Mouse (Mus musculus) liver, embryonic 14.5 days (tissue): ENCODE measurements around the gene Svs1. TPM values are rescaled to one million over a fixed set of nuclear protein-coding genes. Genes with fewer than 3 reads are reported as not detected.

ENCODE experiments used
- ATAC-seq: fragments of 200-750 bp; cut with Nextera tagmentation; 2 replicates; pipeline ENCODE4 v1.8.0; 2017; ENCODE audit warnings: moderate number of reproducible peaks, mild to moderate bottlenecking, moderate library complexity; ENCODE audit not compliant: insufficient read depth
- DNase-seq, 3 experiments: peaks; one replicate each; pipeline ENCODE4 v3.0.0-alpha.2; 2012 to 2013; ENCODE audit warnings: low read depth in 3 of 3, low spot score in 3 of 3
- H3K27ac ChIP-seq: fragments of 300-500 bp; sonication (generic); 2 replicates; pipeline ENCODE4 v1.5.1; 2014; ENCODE audit warnings: moderate library complexity, mild to moderate bottlenecking, control low read depth, inconsistent platforms
- H3K27me3 ChIP-seq: fragments of 300-500 bp; sonication (generic); 2 replicates; pipeline ENCODE4 v1.6.1; 2014; ENCODE audit warnings: mild to moderate bottlenecking, low read length, moderate library complexity; ENCODE audit not compliant: control insufficient read depth, insufficient read depth
- H3K36me3 ChIP-seq: fragments of 300-500 bp; sonication (generic); replicated peaks from 2 replicates; pipeline ENCODE4 v1.6.1; 2014; ENCODE audit warnings: low read depth; ENCODE audit not compliant: control insufficient read depth, insufficient read depth
- H3K4me1 ChIP-seq, 2 experiments: fragments of 200-500 bp in 1 of 2; fragments of 300-500 bp in 1 of 2; sonication (generic) in 1 of 2; replicated peaks; 2 replicates each; pipeline ENCODE4 v1.6.1; 2012 to 2014; ENCODE audit warnings: antibody characterized with exemption in 1 of 2, inconsistent platforms in 1 of 2, low read length in 1 of 2; ENCODE audit not compliant: control insufficient read depth in 2 of 2, insufficient read depth in 2 of 2
- H3K4me2 ChIP-seq: fragments of 300-500 bp; sonication (generic); 2 replicates; pipeline ENCODE4 v1.6.1; 2014; ENCODE audit warnings: low read depth, mild to moderate bottlenecking, control low read depth, moderate library complexity
- H3K4me3 ChIP-seq, 2 experiments: fragments of 200-500 bp in 1 of 2; fragments of 300-500 bp in 1 of 2; sonication (generic) in 1 of 2; 2 replicates each; pipeline ENCODE4 v1.5.1; 2012 to 2014; ENCODE audit warnings: low read depth in 2 of 2, low read length in 2 of 2, mild to moderate bottlenecking in 2 of 2, control low read depth in 1 of 2, inconsistent platforms in 1 of 2, moderate library complexity in 1 of 2; ENCODE audit not compliant: insufficient read depth in 1 of 2
- H3K9ac ChIP-seq: fragments of 300-500 bp; sonication (generic); replicated peaks from 2 replicates; pipeline ENCODE4 v1.6.1; 2014; ENCODE audit warnings: mild to moderate bottlenecking, control low read depth, moderate library complexity
- H3K9me3 ChIP-seq: fragments of 300-500 bp; sonication (generic); 2 replicates; pipeline ENCODE4 v1.6.1; 2016; ENCODE audit warnings: low read length, mixed read lengths; ENCODE audit not compliant: control insufficient read depth
- CTCF ChIP-seq: IDR thresholded peaks from 2 replicates; pipeline ENCODE4 v1.5.1; 2016; ENCODE audit warnings: antibody characterized with exemption, low read depth, control low read depth
- EP300 ChIP-seq: IDR thresholded peaks from 2 replicates; pipeline ENCODE4 v1.6.1; 2016; ENCODE audit warnings: antibody characterized with exemption, low read depth
- WGBS: fragments of 180-500 bp; shearing (Covaris S2); extraction: QIAGEN DNeasy Blood & Tissue Kit; methylation state at CpG from one replicate; pipeline ENCODE4 v1.1.7; 2014; ENCODE audit not compliant: insufficient replicate concordance; 5-methylcytosine and 5-hydroxymethylcytosine counted together
- polyA plus RNA-seq, 2 experiments: library from polyadenylated mRNA; depleted of rRNA in 1 of 2; stranded (reverse) in 1 of 2; unstranded in 1 of 2; fragments of >200 nt; fragmentation: Nextera tagmentation in 1 of 2; extraction: Ambion mirVana in 1 of 2; gene quantifications; 2 replicates each; pipeline versions ENCODE4 v1.2.1 to v1.2.3; 2012 to 2014

The Svs1 gene
- polyA plus RNA-seq, 2 experiments: not detected

DNA sequence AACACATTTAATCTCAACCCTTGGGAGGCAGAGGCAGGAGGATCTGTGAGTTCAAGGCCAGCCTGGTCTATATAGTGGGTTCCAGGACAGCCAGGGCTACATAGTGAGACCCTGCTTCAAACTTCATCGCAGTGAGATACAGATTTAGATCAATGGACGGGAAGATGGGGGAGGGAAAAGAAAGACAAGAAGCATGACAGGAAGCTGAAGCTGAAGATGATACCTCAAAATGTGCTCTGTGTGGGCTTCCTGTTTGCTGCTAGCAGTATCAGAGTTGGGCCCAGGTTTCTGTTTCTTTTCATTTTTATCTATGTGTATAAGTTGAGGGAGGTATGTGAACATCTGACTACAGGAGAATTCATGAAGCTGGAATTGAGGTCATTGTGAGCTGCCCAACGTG is 26.8 kb downstream of the Svs1 start:
- H3K4me1 ChIP-seq: peaks cover 0 to 2% of the 10 kb centered on the region in 2 experiments; a peak in 2 of 4 replicates
- no peak for TF ChIP-seq CTCF
- TF ChIP-seq EP300: no peak
- WGBS: 19% methylated on average over 3 of the region's 3 CpGs
- H3K9ac ChIP-seq: no peak overlapping the region
- no peak for ATAC-seq
- no peak overlapping the region for H3K4me2 ChIP-seq
- no peaks in the 10 kb centered on the region for H3K27me3 ChIP-seq
- H3K36me3 ChIP-seq: no peaks in the 10 kb centered on the region
- DNase-seq: no peak
- H3K4me3 ChIP-seq: no peak overlapping the region
- no peak overlapping the region for H3K27ac ChIP-seq
- no peaks in the 10 kb centered on the region for H3K9me3 ChIP-seq

GRCm38 (mm10) chr6:49017150-49017549 is 30.5 kb downstream of the Svs1 start:
- 13% methylated on average over 12 of the region's 12 CpGs for WGBS
- no peaks in the 10 kb centered on the region; a peak in 1 of 4 replicates for H3K4me1 ChIP-seq
- no peak overlapping the region for H3K9ac ChIP-seq
- TF ChIP-seq CTCF (no peak), EP300 (no peak)
- no peak overlapping the region for H3K27ac ChIP-seq
- H3K4me3 ChIP-seq: no peak overlapping the region
- no peaks in the 10 kb centered on the region for H3K27me3 ChIP-seq
- H3K4me2 ChIP-seq: no peak overlapping the region
- DNase-seq (no peak), ATAC-seq (no peak)
- no peaks in the 10 kb centered on the region for H3K36me3 ChIP-seq
- H3K9me3 ChIP-seq: no peaks in the 10 kb centered on the region

DNA sequence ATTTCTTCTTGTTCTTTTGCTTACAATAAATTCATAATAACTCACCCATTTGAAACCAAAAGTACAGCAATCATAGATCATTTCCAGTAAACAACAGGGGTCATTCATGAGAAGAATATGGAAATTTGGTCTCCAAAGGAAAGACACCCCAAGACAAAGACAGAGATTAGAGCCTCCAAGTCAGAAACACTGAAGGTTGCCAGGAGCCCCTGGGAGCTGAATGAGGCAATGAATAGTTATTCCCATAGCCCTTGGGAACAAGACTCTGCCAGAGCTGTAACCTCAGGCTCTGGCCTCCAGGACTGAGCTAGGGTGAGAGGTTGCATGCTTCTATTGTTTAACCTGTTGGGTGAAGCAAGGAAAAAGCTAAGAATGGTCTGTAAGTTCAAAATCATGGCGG is 32.7 kb downstream of the Svs1 start:
- H3K4me2 ChIP-seq: no peak overlapping the region
- no peaks in the 10 kb centered on the region; a peak in 1 of 4 replicates for H3K4me1 ChIP-seq
- H3K27me3 ChIP-seq: no peaks in the 10 kb centered on the region
- no peak for ATAC-seq
- H3K27ac ChIP-seq: no peak overlapping the region
- WGBS: 78% methylated on average over 1 of the region's 1 CpGs
- H3K9ac ChIP-seq: no peak overlapping the region
- no peak for DNase-seq
- no peaks in the 10 kb centered on the region for H3K36me3 ChIP-seq
- no peak overlapping the region for H3K4me3 ChIP-seq
- TF ChIP-seq CTCF (no peak), EP300 (no peak)
- no peaks in the 10 kb centered on the region for H3K9me3 ChIP-seq

DNA sequence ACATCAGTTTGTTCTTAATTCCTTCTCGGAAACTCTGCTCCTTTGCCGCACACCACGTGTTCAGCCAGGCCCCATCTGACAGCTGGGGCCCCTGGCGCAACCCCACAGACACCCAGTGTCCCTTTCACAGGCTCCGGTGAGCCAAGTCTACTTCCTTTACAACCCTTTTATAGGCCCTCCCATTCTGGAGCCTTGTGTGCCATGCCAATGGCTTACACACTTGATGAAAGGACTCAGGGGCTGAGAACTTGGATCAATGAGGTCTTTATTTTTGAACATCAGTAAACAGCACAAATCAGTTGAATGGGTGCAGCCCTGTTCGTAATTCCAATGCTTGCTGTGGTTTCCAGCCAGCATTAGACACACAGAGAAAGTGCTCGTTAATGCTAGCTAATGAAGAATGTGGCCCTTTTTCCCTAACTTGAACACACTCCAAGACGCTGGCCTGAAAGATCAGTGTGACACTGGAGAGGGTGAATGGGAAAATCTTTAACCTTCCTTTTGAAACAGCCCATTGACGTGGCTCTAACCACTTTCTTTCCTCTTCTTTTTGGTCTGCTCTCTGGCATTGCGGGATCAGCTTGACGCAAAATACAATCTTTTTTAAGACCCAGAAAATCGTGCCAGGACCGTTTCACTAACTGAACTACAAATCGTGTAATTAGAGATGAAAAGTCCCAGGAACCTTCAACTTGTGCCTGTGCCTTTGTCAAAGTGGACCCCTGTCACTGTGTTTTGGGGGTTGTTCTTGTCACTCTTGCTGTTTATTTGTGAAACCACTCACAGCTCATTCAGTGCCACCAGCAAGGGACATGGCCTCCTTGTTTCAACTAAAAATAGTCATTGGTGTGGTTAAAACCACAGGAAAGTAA is 34.7 kb downstream of the Svs1 start:
- no peak overlapping the region for H3K27ac ChIP-seq

DNA sequence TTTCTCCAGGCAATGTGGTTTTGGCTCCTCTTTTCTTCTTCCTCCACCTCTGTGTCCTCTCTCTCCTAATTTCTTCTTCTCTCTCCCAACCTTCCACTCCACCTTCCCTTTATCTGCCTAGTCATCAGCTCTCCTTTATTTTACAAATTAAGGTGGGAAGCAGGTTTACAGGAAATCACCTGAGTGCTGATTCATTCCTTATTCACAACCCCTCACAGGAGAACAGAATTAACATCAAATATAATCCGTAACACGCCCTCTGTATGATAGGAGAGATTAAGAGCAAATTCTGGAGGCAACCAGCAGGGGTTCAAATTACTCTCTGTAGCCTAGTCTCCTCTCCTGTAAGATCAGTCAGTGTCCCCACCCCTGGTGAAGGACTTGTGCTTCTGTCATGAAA is 35.7 kb downstream of the Svs1 start:
- H3K4me2 ChIP-seq: no peak overlapping the region
- H3K4me1 ChIP-seq: no peaks in the 10 kb centered on the region
- H3K4me3 ChIP-seq: no peak overlapping the region
- no peaks in the 10 kb centered on the region for H3K27me3 ChIP-seq
- ATAC-seq (no peak), DNase-seq (no peak)
- no peaks in the 10 kb centered on the region for H3K36me3 ChIP-seq
- no peaks in the 10 kb centered on the region for H3K9me3 ChIP-seq
- H3K9ac ChIP-seq: no peak overlapping the region
- 63% methylated on average over 2 of the region's 2 CpGs for WGBS
- TF ChIP-seq CTCF: no peak
- no peak for TF ChIP-seq EP300
- no peak overlapping the region for H3K27ac ChIP-seq

More for the DNA sequence above, 34.7 kb downstream of the Svs1 start:
- TF ChIP-seq CTCF: no peak
- no peak for DNase-seq
- Histone ChIP-seq H3K4me2 (no peak overlapping the region), H3K4me1 (no peaks in the 10 kb centered on the region; a peak in 1 of 4 replicates), H3K9ac (no peak overlapping the region), H3K36me3 (no peaks in the 10 kb centered on the region), H3K4me3 (no peak overlapping the region), H3K27me3 (no peaks in the 10 kb centered on the region), H3K9me3 (no peaks in the 10 kb centered on the region)
- WGBS: 53% methylated on average over 14 of the region's 14 CpGs
- no peak for ATAC-seq
